Mouse (Mus musculus): Measurements from ENCODE around the gene C1ql4. TPM values are rescaled to one million over a fixed set of nuclear protein-coding genes. Genes with fewer than 3 reads are reported as not detected.

Gene C1ql4
- polyA plus RNA-seq (2014; fragmentation: Nextera tagmentation; extraction: Ambion mirVana): 0.27 and 0.41 TPM in 2 replicates

GRCm38 (mm10) chr15:99087253-99088075, at the start of gene C1ql4:
C1ql4 (minus strand) TSS chr15:99087817.
- Histone ChIP-seq H3K36me3 (ENCODE audit: control insufficient read depth, insufficient read depth, low read length) (peaks cover 11% of the 10 kb centered on the region), H3K9ac (ENCODE audit: low read length) (no peak within 1 kb of the TSS), H3K4me2 (ENCODE audit: low read length) (peak within 1 kb of the TSS; percentile 63), H3K4me3 (ENCODE audit: control insufficient read depth in 1 of 2, insufficient read depth in 1 of 2, low read depth in 1 of 2, low read length in 2 of 2) (peak within 1 kb of the TSS; percentile 29 to 35), H3K27me3 (ENCODE audit: control insufficient read depth, insufficient read depth, low read length) (peaks cover 81% of the 10 kb centered on the region), H3K27ac (replicated peaks in 1 of 2; ENCODE audit: control insufficient read depth in 1 of 2, insufficient read depth in 1 of 2, low read depth in 2 of 2, low read length in 2 of 2) (no peak within 1 kb of the TSS), H3K9me3 (ENCODE audit: control insufficient read depth, low read length) (no peaks in the 10 kb centered on the region), H3K4me1 (ENCODE audit: control insufficient read depth in 2 of 2, insufficient read depth in 2 of 2, low read length in 2 of 2) (peaks cover 3 to 4% of the 10 kb centered on the region in 2 experiments; a peak in 2 of 4 replicates)
- 5% methylated on average over 53 of the region's 60 CpGs for WGBS
- no peak for ATAC-seq (ENCODE audit: insufficient number of reproducible peaks, insufficient read depth, low FRiP score, low read depth)

- Histone ChIP-seq H3K4me2 (ENCODE audit: low read length) (peak overlapping the region; percentile 16; the same call in 1 of the 2 replicates), H3K9me3 (ENCODE audit: control insufficient read depth, low read length) (no peaks in the 10 kb centered on the region), H3K27me3 (ENCODE audit: control insufficient read depth, insufficient read depth, low read length) (no peaks in the 10 kb centered on the region), H3K4me3 (ENCODE audit: control insufficient read depth in 1 of 2, insufficient read depth in 1 of 2, low read depth in 1 of 2, low read length in 2 of 2) (no peak overlapping the region), H3K27ac (replicated peaks in 1 of 2; ENCODE audit: control insufficient read depth in 1 of 2, insufficient read depth in 1 of 2, low read depth in 2 of 2, low read length in 2 of 2) (no peak overlapping the region), H3K9ac (ENCODE audit: low read length) (peak overlapping the region; percentile 46; the same call in 1 of the 2 replicates), H3K36me3 (ENCODE audit: control insufficient read depth, insufficient read depth, low read length) (peaks cover 14% of the 10 kb centered on the region), H3K4me1 (ENCODE audit: control insufficient read depth in 2 of 2, insufficient read depth in 2 of 2, low read length in 2 of 2) (peaks cover 9 to 29% of the 10 kb centered on the region in 2 experiments)
- ATAC-seq (ENCODE audit: insufficient number of reproducible peaks, insufficient read depth, low FRiP score, low read depth): no peak
- 56% methylated on average over 22 of the region's 22 CpGs for WGBS
Measured at GRCm38 (mm10) chr15:99129956-99130910, 42.6 kb upstream of the C1ql4 start.

- H3K9me3 ChIP-seq (ENCODE audit: control insufficient read depth, low read length): no peaks in the 10 kb centered on the region
- H3K36me3 ChIP-seq (ENCODE audit: control insufficient read depth, insufficient read depth, low read length): peaks cover 14% of the 10 kb centered on the region
- H3K4me2 ChIP-seq (ENCODE audit: low read length): peak overlapping the region; percentile 16; the same call in 1 of the 2 replicates
- H3K4me1 ChIP-seq (ENCODE audit: control insufficient read depth in 2 of 2, insufficient read depth in 2 of 2, low read length in 2 of 2): peaks cover 9 to 30% of the 10 kb centered on the region in 2 experiments
- no peaks in the 10 kb centered on the region for H3K27me3 ChIP-seq (ENCODE audit: control insufficient read depth, insufficient read depth, low read length)
- H3K4me3 ChIP-seq (ENCODE audit: control insufficient read depth in 1 of 2, insufficient read depth in 1 of 2, low read depth in 1 of 2, low read length in 2 of 2): no peak overlapping the region
- WGBS: 71% methylated on average over 11 of the region's 11 CpGs
- H3K9ac ChIP-seq (ENCODE audit: low read length): peak overlapping the region; percentile 46; the same call in 1 of the 2 replicates
- no peak overlapping the region for H3K27ac ChIP-seq (replicated peaks in 1 of 2; ENCODE audit: control insufficient read depth in 1 of 2, insufficient read depth in 1 of 2, low read depth in 2 of 2, low read length in 2 of 2)
- no peak for ATAC-seq (ENCODE audit: insufficient number of reproducible peaks, insufficient read depth, low FRiP score, low read depth)
Measured at GRCm38 (mm10) chr15:99129441-99129840, 41.8 kb upstream of the C1ql4 start.

GRCm38 (mm10) chr15:99127851-99128522, 40.4 kb upstream of the C1ql4 start:
- Histone ChIP-seq H3K9ac (ENCODE audit: low read length) (peak overlapping the region; percentile 83), H3K4me2 (ENCODE audit: low read length) (peak overlapping the region; percentile 66), H3K27ac (replicated peaks in 1 of 2; ENCODE audit: control insufficient read depth in 1 of 2, insufficient read depth in 1 of 2, low read depth in 2 of 2, low read length in 2 of 2) (no peak overlapping the region), H3K27me3 (ENCODE audit: control insufficient read depth, insufficient read depth, low read length) (no peaks in the 10 kb centered on the region), H3K4me1 (ENCODE audit: control insufficient read depth in 2 of 2, insufficient read depth in 2 of 2, low read length in 2 of 2) (peaks cover 9 to 30% of the 10 kb centered on the region in 2 experiments), H3K9me3 (ENCODE audit: control insufficient read depth, low read length) (no peaks in the 10 kb centered on the region), H3K4me3 (ENCODE audit: control insufficient read depth in 1 of 2, insufficient read depth in 1 of 2, low read depth in 1 of 2, low read length in 2 of 2) (peak overlapping the region in 1 of 2 experiments; percentile 63; a peak in 3 of 4 replicates), H3K36me3 (ENCODE audit: control insufficient read depth, insufficient read depth, low read length) (peaks cover 9% of the 10 kb centered on the region; the same call in 1 of the 2 replicates)
- WGBS: 65% methylated on average over 6 of the region's 6 CpGs
- no peak for ATAC-seq (ENCODE audit: insufficient number of reproducible peaks, insufficient read depth, low FRiP score, low read depth)

- Histone ChIP-seq H3K27ac (replicated peaks in 1 of 2; ENCODE audit: control insufficient read depth in 1 of 2, insufficient read depth in 1 of 2, low read depth in 2 of 2, low read length in 2 of 2) (peak overlapping the region; percentile 96 to 97), H3K4me2 (ENCODE audit: low read length) (peak overlapping the region; percentile 66), H3K4me1 (ENCODE audit: control insufficient read depth in 2 of 2, insufficient read depth in 2 of 2, low read length in 2 of 2) (peaks cover 9 to 30% of the 10 kb centered on the region in 2 experiments), H3K9me3 (ENCODE audit: control insufficient read depth, low read length) (no peaks in the 10 kb centered on the region), H3K4me3 (ENCODE audit: control insufficient read depth in 1 of 2, insufficient read depth in 1 of 2, low read depth in 1 of 2, low read length in 2 of 2) (peak overlapping the region; percentile 63 to 83), H3K27me3 (ENCODE audit: control insufficient read depth, insufficient read depth, low read length) (no peaks in the 10 kb centered on the region), H3K36me3 (ENCODE audit: control insufficient read depth, insufficient read depth, low read length) (peaks cover 5% of the 10 kb centered on the region; the same call in 1 of the 2 replicates), H3K9ac (ENCODE audit: low read length) (peak overlapping the region; percentile 83)
- ATAC-seq (ENCODE audit: insufficient number of reproducible peaks, insufficient read depth, low FRiP score, low read depth): 0 out of 2 replicates have a peak, but pooled peaks have one; percentile 2
- under 1% methylated on average over 34 of the region's 35 CpGs for WGBS
Measured at GRCm38 (mm10) chr15:99126816-99127365, 39.3 kb upstream of the C1ql4 start.

GRCm38 (mm10) chr15:99126081-99126815, 38.6 kb upstream of the C1ql4 start:
- Histone ChIP-seq H3K4me3 (ENCODE audit: control insufficient read depth in 1 of 2, insufficient read depth in 1 of 2, low read depth in 1 of 2, low read length in 2 of 2) (peak overlapping the region; percentile 63 to 83), H3K4me1 (ENCODE audit: control insufficient read depth in 2 of 2, insufficient read depth in 2 of 2, low read length in 2 of 2) (peaks cover 9 to 31% of the 10 kb centered on the region in 2 experiments), H3K9ac (ENCODE audit: low read length) (peak overlapping the region; percentile 83), H3K9me3 (ENCODE audit: control insufficient read depth, low read length) (no peaks in the 10 kb centered on the region), H3K27me3 (ENCODE audit: control insufficient read depth, insufficient read depth, low read length) (no peaks in the 10 kb centered on the region), H3K4me2 (ENCODE audit: low read length) (peak overlapping the region; percentile 66), H3K27ac (replicated peaks in 1 of 2; ENCODE audit: control insufficient read depth in 1 of 2, insufficient read depth in 1 of 2, low read depth in 2 of 2, low read length in 2 of 2) (peak overlapping the region; percentile 96 to 97), H3K36me3 (ENCODE audit: control insufficient read depth, insufficient read depth, low read length) (no peaks in the 10 kb centered on the region; the same call in 1 of the 2 replicates)
- WGBS: under 1% methylated on average over 105 of the region's 115 CpGs
- peak; percentile 82 for ATAC-seq (ENCODE audit: insufficient number of reproducible peaks, insufficient read depth, low FRiP score, low read depth)

Data from heart, embryonic 14.5 days (tissue).